Mouse (Mus musculus) CD4-positive, CD25-positive, alpha-beta regulatory T cell, adult 4 months (primary cell): ENCODE measurements around the gene S100a14. TPM values are rescaled to one million over a fixed set of nuclear protein-coding genes. Genes with fewer than 3 reads are reported as not detected.

ENCODE experiments used
- ATAC-seq: one replicate; pipeline ENCODE4 v1.8.0; 2017
- polyA plus RNA-seq, 2 experiments: library from polyadenylated mRNA; unstranded; fragments of 100-300 nt; shearing (Covaris generic); gene quantifications; one replicate each; pipeline ENCODE4 v1.2.1; 2017

S100a14 gene
- polyA plus RNA-seq, result not detected

- no peak for ATAC-seq
Observed at GRCm38 (mm10) chr3:90526580-90526979, at the start of gene S100a14. TSS of gene S100a14 (plus strand) at chr3:90526856.

- no peak for ATAC-seq
Observed at GRCm38 (mm10) chr3:90486998-90487397, 39.7 kb upstream of the S100a14 start.

- ATAC-seq, result no peak
Observed at GRCm38 (mm10) chr3:90488576-90488975, 38.1 kb upstream of the S100a14 start.

- ATAC-seq, result peak; percentile 97
Observed at GRCm38 (mm10) chr3:90490696-90491256, 35.9 kb upstream of the S100a14 start, which contains the start of gene Snapin. TSS of gene Snapin (minus strand) at chr3:90491033.

GRCm38 (mm10) chr3:90491350-90491749 is 35.3 kb upstream of the S100a14 start:
- ATAC-seq, result peak; percentile 43

- no peak for ATAC-seq
Observed at GRCm38 (mm10) chr3:90493831-90494540, 32.7 kb upstream of the S100a14 start.

GRCm38 (mm10) chr3:90495850-90496525 is 30.7 kb upstream of the S100a14 start:
- ATAC-seq, result no peak

GRCm38 (mm10) chr3:90497597-90497996 is 29.1 kb upstream of the S100a14 start:
- no peak for ATAC-seq

- peak; percentile 29 for ATAC-seq
Observed at GRCm38 (mm10) chr3:90503444-90503843, 23.2 kb upstream of the S100a14 start.

GRCm38 (mm10) chr3:90505216-90505615 is 21.4 kb upstream of the S100a14 start:
- ATAC-seq, result no peak

GRCm38 (mm10) chr3:90506362-90506761 is 20.3 kb upstream of the S100a14 start:
- no peak for ATAC-seq

GRCm38 (mm10) chr3:90508287-90508949 is 18.2 kb upstream of the S100a14 start:
- no peak for ATAC-seq

- peak; percentile 92 for ATAC-seq
Observed at GRCm38 (mm10) chr3:90508950-90509746, 17.5 kb upstream of the S100a14 start, which contains the start of gene Chtop. TSS of gene Chtop (minus strand) at chr3:90509498.

- ATAC-seq, result peak; percentile 27
Observed at GRCm38 (mm10) chr3:90509747-90510123, 16.9 kb upstream of the S100a14 start.

- no peak for ATAC-seq
Observed at GRCm38 (mm10) chr3:90512276-90512675, 14.4 kb upstream of the S100a14 start.

GRCm38 (mm10) chr3:90512948-90513642 is 13.6 kb upstream of the S100a14 start:
- ATAC-seq, result no peak

GRCm38 (mm10) chr3:90513796-90514590 is 12.7 kb upstream of the S100a14 start, which contains the start of the genes S100a1 and S100a13:
TSS of gene S100a1 (minus strand) at chr3:90514392.
TSS of gene S100a13 (plus strand) at chr3:90514435.
- peak; percentile 13 for ATAC-seq

- ATAC-seq, result peak; percentile 87
Observed at GRCm38 (mm10) chr3:90514691-90515090, 12.0 kb upstream of the S100a14 start.

- ATAC-seq, result peak; percentile 24
Observed at GRCm38 (mm10) chr3:90515242-90515641, 11.4 kb upstream of the S100a14 start.

GRCm38 (mm10) chr3:90515789-90516188 is 10.9 kb upstream of the S100a14 start:
- no peak for ATAC-seq

GRCm38 (mm10) chr3:90517711-90518110 is 8.9 kb upstream of the S100a14 start:
- ATAC-seq, result no peak
